Mouse (Mus musculus) bone marrow macrophage, adult 2 months (primary cell): ENCODE data around the gene Timm10b.

Source experiments
- CTCF ChIP-seq: IDR thresholded peaks from 2 replicates; pipeline ENCODE4 v1.5.1; 2012; ENCODE audit warnings: low read depth, mild to moderate bottlenecking, low read length, moderate library complexity
- POLR2A ChIP-seq: IDR thresholded peaks from 2 replicates; pipeline ENCODE4 v1.6.1; 2012; ENCODE audit warnings: mild to moderate bottlenecking, low read depth, low read length, borderline replicate concordance

GRCm38 (mm10) chr7:105619701-105620100 lies 20.2 kb upstream of the Timm10b start:
- TF ChIP-seq CTCF (no peak), POLR2A (no peak)
